Mouse (Mus musculus) left cerebral cortex, postnatal 36 days (tissue): ENCODE data around the gene Gm5617. TPM values are rescaled to one million over a fixed set of nuclear protein-coding genes. Genes with fewer than 3 reads are reported as not detected.

Experiments used
- microRNA-seq: library from miRNA; unstranded; fragments of <30 nt; microRNA quantifications from one replicate; pipeline ENCODE4 v1.2.0, GENCODE M21; 2022
- total RNA-seq, 2 experiments: library from RNA; stranded (reverse); gene quantifications; 2 replicates each; pipeline ENCODE4 v1.2.3; 2021

The Gm5617 gene
- total RNA-seq, 2 experiments from 2014 or later = 11.0 to 12.0 TPM

Small RNA genes within 50 kb of the gene (microRNA-seq; reads per million reads assigned to microRNA genes)
- not detected for gene Gm23653

Other genes starting within 250 kb of the Gm5617 start
- gene Nxpe2, start 142.0 kb upstream of the Gm5617 start, total RNA-seq = under 1 TPM; 0.11 to 0.27 TPM
- gene Rexo2, start 14.8 kb upstream of the Gm5617 start, total RNA-seq = 100 to 1,000 TPM in 1 of 2 experiments, 10 to 100 TPM in 1; 97.9 to 101 TPM
- gene Rbm7, start 143 bp upstream of the Gm5617 start, total RNA-seq = 10 to 100 TPM; 35.2 to 36.5 TPM
- under 1 TPM; 0.62 to 0.91 TPM for gene Nnmt, start 109.7 kb downstream of the Gm5617 start, total RNA-seq